Mouse (Mus musculus): ENCODE data around the gene Mcm3. TPM values are rescaled to one million over a fixed set of nuclear protein-coding genes. Genes with fewer than 3 reads are reported as not detected.

Gene Mcm3
- polyA plus RNA-seq, 1 experiment from 2014 or later: 135 TPM

DNA sequence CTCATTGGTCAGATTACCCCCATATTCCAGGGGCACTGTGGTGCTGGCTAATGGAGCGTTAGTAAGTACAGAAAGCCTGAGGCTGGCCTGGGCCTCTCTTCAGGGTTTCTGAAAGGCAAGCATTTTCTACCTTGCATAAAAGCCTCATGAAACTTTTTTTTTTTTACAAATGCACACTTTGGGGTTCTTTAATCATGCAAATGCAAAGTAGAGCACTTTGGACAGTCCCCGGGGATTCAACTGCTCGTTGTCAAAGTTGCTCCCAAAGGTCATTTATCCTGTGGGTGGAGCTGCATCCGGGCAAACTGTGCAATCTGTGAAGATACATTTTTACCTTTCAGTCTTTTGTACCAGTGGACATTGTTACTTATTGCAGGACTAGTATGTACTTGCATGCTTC lies 58.7 kb downstream of the Mcm3 start:
- 61% methylated on average over 4 of the region's 4 CpGs for WGBS (ENCODE audit: insufficient replicate concordance)
- H3K4me3 ChIP-seq (replicated peaks): no peak overlapping the region
- ATAC-seq (ENCODE audit: insufficient read depth): no peak

DNA sequence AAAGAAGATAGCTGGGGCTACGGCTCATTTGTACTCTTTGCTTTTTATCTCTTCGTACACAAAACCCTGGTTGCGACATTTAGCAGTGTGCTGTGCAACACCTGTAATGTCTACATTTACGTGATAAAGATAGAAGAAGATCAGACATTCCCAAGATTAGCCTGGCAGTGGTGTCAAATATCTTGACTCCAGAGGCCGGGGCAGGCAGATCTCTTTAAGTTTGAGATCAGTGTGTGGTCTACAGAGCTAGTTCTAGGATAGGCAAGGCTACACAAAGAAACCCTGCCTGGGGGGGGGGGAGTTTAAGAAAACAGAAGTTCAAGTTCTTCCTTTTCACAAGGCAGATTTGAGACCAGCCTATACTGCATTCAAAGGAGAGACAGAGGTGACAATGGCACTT lies 59.8 kb downstream of the Mcm3 start:
- 61% methylated on average over 5 of the region's 5 CpGs for WGBS (ENCODE audit: insufficient replicate concordance)
- no peak overlapping the region for H3K4me2 ChIP-seq
- no peak overlapping the region for H3K4me3 ChIP-seq (replicated peaks)
- H3K27ac ChIP-seq (replicated peaks): no peak overlapping the region
- no peaks in the 10 kb centered on the region for H3K27me3 ChIP-seq
- no peak for ATAC-seq (ENCODE audit: insufficient read depth)
- no peaks in the 10 kb centered on the region for H3K36me3 ChIP-seq (replicated peaks)
- H3K9me3 ChIP-seq (replicated peaks): no peaks in the 10 kb centered on the region
- H3K4me1 ChIP-seq (replicated peaks): no peaks in the 10 kb centered on the region
- no peak overlapping the region for H3K9ac ChIP-seq

More for the DNA sequence above, 58.7 kb downstream of the Mcm3 start:
- Histone ChIP-seq H3K4me2 (no peak overlapping the region), H3K9ac (no peak overlapping the region), H3K27me3 (no peaks in the 10 kb centered on the region), H3K36me3 (replicated peaks) (no peaks in the 10 kb centered on the region), H3K4me1 (replicated peaks) (no peaks in the 10 kb centered on the region), H3K27ac (replicated peaks) (no peak overlapping the region), H3K9me3 (replicated peaks) (no peaks in the 10 kb centered on the region)

DNA sequence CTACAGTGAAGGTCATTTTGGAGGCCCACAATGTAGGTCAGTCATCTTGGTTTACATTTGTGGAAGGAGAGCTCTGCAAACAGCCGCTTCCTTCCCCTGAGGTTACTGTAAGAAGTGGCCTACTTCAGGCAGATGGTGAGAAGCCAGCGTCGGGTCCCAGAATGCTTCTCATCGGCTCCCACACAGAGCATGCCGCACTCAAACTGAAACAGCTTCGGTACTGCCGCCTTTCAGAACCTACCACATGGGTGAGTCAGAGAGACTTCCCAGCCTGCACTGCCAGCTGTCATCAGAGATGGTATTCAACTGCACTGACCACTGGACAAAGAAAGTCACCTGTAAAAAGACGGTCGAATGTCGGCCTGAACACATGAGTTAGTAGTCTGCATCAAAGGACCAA lies 60.3 kb downstream of the Mcm3 start:
- H3K4me3 ChIP-seq (replicated peaks): no peak overlapping the region
- H3K9me3 ChIP-seq (replicated peaks): no peaks in the 10 kb centered on the region
- H3K27me3 ChIP-seq: no peaks in the 10 kb centered on the region
- no peaks in the 10 kb centered on the region for H3K4me1 ChIP-seq (replicated peaks)
- H3K4me2 ChIP-seq: no peak overlapping the region
- ATAC-seq (ENCODE audit: insufficient read depth): no peak
- WGBS (ENCODE audit: insufficient replicate concordance): 63% methylated on average over 10 of the region's 10 CpGs
- no peak overlapping the region for H3K9ac ChIP-seq
- H3K36me3 ChIP-seq (replicated peaks): no peaks in the 10 kb centered on the region
- no peak overlapping the region for H3K27ac ChIP-seq (replicated peaks)

DNA sequence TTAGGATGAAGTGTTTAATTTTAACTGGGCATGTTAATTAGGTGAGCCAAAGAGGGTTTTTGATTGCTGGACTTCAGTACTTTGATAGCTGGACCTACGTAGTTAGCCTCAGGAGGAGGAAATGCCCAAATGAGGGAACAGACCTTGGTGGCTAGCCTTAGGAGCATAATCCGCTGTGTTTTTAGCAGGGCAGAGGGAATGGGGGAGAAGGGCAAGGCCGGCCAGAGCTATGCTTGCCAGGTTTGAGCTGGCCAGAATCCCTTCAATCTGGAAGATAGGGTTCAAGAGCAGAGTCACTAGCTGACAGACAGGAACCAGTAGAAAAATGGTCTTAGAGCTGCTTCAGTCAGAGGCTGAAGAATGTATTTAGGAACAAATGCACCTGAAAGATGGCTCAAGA lies 62.5 kb downstream of the Mcm3 start:
- Histone ChIP-seq H3K27me3 (no peaks in the 10 kb centered on the region), H3K4me1 (replicated peaks) (no peaks in the 10 kb centered on the region), H3K4me3 (replicated peaks) (no peak overlapping the region), H3K4me2 (no peak overlapping the region), H3K9ac (no peak overlapping the region), H3K9me3 (replicated peaks) (no peaks in the 10 kb centered on the region), H3K27ac (replicated peaks) (no peak overlapping the region), H3K36me3 (replicated peaks) (no peaks in the 10 kb centered on the region)
- WGBS (ENCODE audit: insufficient replicate concordance): 65% methylated on average over 3 of the region's 3 CpGs
- no peak for ATAC-seq (ENCODE audit: insufficient read depth)

DNA sequence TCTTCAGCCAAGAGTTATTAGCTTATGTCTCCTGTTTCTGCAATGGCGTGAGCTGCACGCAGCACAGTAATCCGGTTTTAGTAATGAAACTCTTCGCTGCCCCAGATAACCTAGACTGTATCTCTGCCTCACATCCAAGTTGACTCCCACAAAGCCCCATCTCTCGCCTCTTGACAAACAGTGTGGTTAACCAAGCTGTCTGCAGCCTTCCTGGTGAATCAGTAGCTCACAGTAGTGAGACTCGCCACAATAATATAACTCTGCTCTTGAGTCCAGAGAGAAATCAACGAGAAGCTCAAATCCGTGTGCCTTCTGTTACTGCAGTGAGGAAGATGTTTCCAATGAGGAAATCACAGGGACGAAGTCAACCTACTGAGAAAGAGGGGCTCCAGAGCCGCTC lies 65.7 kb downstream of the Mcm3 start:
- Histone ChIP-seq H3K27me3 (no peaks in the 10 kb centered on the region), H3K4me1 (replicated peaks) (no peaks in the 10 kb centered on the region), H3K36me3 (replicated peaks) (no peaks in the 10 kb centered on the region), H3K27ac (replicated peaks) (no peak overlapping the region), H3K4me3 (replicated peaks) (no peak overlapping the region), H3K4me2 (no peak overlapping the region), H3K9me3 (replicated peaks) (no peaks in the 10 kb centered on the region), H3K9ac (no peak overlapping the region)
- no peak for ATAC-seq (ENCODE audit: insufficient read depth)
- WGBS (ENCODE audit: insufficient replicate concordance): 30% methylated on average over 10 of the region's 10 CpGs

Other genes with a start within 250 kb of the Mcm3 start
- gene Pkhd1, start 202.2 kb downstream of the Mcm3 start, polyA plus RNA-seq (2015; fragmentation: Nextera tagmentation; extraction: Ambion mirVana): 0.28 and 0.32 TPM in 2 replicates
- gene Il17a, start 89.4 kb downstream of the Mcm3 start, polyA plus RNA-seq (2015; fragmentation: Nextera tagmentation; extraction: Ambion mirVana): not detected in 2 replicates
- not detected in 2 replicates for gene Il17f, start 29.7 kb downstream of the Mcm3 start, polyA plus RNA-seq (2015; fragmentation: Nextera tagmentation; extraction: Ambion mirVana)
- gene Paqr8, start 70.3 kb upstream of the Mcm3 start, polyA plus RNA-seq (2015; fragmentation: Nextera tagmentation; extraction: Ambion mirVana): 0.25 and 0.33 TPM in 2 replicates
- 0.20 and 0.25 TPM in 2 replicates for gene Efhc1, start 131.3 kb upstream of the Mcm3 start, polyA plus RNA-seq (2015; fragmentation: Nextera tagmentation; extraction: Ambion mirVana)

All from liver, embryonic 15.5 days (tissue).